Mouse (Mus musculus): ENCODE measurements around the gene Jun.

DNA sequence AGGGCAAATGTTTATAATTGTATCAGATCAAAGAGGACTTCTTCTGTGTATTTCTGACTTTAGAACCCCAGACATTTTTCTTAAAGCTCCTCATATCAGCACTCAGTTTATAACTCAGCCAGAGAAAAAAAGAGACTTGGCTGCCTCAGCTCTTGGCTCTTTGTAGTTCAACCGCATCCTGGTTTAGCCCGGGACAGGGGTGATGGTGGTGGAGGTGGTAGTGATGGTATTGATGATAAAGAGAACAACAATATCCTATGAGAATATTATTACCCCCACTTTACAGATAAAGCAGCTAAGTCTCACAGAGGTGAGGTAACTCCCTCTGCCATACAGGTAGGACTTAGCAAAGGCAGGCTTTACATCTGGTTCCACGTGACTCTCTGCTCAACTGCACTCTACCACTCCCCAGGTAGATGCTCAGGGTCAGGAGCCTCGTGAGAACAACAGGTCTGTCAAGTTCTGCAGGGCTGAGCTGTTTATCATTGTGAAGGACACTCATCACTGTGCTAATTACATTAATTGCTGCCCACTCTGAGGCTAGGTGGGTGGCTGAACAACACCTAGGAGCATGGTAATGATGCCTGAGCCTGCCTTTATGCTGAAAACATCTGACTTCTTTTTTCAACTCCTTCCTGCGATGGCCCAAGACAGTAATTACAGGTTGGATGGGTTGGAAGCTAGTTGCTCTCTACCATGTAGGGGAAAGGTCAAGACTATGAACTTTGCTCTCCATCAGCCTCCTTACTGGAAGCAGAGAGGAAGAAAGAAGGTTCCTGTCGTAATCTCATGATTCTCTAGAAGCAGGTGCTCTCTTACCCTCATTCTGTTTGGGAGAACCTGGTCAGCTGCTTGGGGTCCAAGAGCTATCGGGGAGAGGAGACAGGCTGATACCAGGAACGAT, 16.3 kb upstream of the Jun start:
- TF ChIP-seq GATA1 (IDR thresholded peaks at IDR 0.05; ENCODE audit: low read length) (no peak), TAL1 (IDR thresholded peaks at IDR 0.05; ENCODE audit: low read length) (no peak)
